Mouse (Mus musculus): ENCODE results near the gene Plcd1.

Gene Plcd1

DNA sequence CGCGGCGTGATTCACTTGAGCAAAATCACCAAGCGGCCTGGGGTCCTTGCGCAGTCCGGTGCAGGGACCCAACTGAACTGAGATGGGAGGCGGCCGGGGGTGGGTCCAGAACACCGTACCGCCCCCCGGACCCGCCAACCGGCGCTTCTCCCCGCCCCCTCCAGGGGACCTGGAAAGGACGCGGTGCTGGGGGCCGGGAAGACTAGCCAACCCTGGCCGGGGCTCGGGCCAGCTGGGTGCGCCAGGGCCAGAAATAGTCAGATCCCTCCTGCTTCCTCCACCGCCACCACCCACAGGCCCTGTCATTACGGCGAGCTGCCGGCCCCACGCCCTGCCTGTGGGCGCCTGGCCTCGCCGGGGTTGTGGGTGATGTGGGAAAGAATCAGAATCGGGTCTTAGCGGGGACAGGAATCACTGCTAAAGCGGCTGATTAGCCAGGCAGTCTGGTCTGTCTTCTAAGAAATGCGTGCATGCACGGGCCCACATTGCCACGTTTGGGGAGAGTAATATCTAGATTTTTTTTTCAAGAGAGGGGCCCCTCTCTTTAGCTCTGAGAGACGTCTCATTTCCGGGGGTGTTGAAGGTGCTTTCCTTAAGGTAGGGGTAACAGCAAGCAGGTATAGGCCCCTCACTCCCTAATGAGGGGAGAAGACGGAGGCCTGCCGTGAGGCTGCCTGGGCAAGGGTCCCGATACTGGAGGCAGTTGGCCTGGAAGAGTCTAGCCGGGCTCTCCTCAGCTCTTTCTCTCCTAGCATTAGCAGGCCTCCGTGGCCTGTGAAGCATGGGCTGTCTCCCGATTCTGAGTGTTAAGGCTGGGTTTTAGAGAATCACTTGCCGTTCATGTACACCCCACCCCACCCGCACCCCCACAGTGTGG, at the start of gene Plcd1:
Plcd1 (minus strand) TSS at position 84 of the 877 bp plus-strand sequence.
- DNase-seq (ENCODE audit: low spot score in 2 of 2): peak; percentile 91

DNA sequence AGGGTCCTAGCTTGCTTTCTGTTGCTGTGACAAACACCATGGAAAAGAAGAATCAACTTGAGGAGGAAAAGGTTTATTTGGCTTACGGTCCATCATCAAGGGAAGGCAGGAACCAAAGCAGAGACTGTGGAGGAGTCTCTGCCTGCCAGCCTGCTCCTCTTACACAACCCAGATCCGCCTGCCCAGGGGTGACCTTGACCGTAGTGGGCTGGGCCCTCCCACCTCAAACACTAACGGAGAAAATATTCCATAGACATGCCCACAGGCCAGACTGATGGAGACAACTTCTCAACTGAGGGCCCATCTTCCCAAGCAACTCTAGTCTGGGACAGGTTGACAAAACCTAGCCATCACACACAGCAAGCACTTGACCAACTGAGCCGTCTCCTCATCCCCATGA, 48.8 kb upstream of the Plcd1 start:
- DNase-seq (ENCODE audit: low spot score in 2 of 2): no peak

DNA sequence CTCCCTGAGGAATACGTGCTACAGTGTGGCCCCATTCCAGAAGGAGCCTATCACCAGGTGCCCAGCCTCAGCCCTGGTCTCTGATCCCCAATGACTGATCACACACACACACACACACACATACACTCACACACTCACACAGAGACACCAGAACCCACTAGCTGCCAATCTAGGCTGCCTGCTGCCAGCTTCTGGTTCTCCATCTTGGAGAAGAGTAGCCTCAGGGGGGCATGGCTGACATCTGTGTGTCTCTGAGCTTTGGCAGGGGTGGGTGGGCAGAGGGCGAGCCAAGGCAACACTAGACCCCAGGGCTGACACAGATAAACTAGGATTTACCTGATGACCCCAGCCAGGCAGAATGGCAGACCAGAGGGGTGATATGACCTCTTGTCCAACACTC, 45.5 kb upstream of the Plcd1 start:
- no peak for DNase-seq (ENCODE audit: low spot score in 2 of 2)

DNA sequence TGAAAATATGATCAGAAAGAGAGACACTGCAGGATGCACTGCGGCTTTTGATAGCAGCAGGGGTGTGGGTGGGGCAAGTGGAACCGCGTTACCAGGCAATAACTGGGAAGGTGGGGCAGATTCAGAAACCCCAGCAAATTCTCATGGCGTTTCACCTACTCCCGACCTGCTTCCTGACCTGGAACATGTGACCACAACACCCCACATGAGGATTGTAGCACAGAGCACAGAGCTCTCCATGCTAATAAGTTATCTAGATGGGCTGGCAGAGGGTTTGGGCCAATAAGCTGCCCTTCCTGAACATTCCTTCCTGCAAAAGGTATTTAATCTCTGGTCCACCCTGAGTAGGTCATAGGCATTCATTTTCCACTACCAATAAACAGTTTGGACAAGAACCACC, 37.4 kb upstream of the Plcd1 start:
- DNase-seq (ENCODE audit: low spot score in 2 of 2): no peak

DNA sequence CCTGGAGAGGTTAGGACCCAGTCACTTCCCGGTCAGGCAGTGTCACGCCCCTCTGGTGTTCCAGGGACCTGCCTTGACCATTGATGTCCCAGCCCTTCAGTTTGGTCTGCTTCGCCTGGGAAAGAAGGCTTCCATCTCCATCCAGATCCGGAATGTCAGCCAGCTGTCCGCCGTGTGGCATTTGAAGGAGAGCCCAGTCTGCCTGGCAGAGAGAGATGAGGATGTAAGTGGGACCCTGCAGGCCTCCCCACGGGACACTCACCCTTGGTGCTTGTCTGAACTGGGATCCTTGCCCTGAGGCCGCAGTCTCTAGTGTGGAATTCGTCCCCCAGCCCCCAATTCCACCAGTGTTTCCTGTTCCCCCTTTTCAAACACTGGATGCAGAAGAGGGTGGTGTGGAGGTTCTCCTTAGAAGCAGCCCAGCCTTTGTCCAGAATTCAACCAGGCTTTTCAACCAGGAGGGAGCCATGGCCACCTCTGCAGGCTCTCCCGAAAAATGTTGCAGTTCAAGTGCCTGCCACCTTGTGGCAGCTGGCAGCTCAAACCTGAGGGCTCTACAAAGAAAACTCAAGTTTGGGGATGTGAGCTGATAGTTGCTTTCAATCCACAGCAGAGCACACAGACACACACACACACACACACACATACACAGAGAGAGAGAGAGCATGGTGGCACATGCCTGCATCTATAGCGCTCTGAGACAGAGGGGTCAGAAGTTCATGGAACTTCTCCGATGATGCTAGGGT, 35.3 kb upstream of the Plcd1 start:
- no peak for DNase-seq (ENCODE audit: low spot score in 2 of 2)

DNA sequence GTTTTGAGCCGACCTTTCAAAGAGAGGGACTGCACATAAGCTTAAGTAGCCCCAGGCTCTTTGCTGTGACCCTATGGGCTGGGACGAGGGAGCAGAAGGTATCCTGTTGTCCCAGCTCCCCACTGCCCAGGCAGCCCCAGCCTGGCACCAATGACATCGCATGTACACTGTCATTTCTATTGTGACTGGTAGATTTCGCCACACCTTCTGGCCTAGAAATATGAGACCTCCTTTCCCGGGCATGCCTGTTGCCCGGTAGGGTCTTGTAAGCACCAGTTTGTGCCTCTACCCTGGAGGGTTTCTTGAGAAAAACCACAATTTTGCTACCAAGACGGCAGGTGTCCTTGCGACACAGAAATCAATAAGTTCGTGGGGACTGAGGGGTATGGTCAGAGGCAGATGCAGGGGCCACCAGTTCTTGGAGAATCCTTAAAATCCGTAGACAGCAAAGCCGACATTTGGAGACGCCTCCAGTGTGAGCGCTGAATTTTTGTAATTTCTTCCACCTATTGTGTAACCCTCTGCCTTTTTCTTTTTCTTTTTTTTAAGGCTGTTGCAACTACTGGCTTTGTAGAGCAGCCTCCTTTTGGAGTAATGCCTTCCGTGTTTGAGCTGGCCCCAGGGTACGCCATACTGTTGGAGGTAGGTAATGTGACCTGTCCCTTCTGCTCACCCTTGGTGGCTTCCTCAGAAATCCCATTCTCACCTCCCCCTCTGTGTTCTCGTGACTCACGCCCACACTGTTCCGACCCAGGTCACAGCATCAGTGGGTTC, 29.5 kb upstream of the Plcd1 start:
- no peak for DNase-seq (ENCODE audit: low spot score in 2 of 2)

DNA sequence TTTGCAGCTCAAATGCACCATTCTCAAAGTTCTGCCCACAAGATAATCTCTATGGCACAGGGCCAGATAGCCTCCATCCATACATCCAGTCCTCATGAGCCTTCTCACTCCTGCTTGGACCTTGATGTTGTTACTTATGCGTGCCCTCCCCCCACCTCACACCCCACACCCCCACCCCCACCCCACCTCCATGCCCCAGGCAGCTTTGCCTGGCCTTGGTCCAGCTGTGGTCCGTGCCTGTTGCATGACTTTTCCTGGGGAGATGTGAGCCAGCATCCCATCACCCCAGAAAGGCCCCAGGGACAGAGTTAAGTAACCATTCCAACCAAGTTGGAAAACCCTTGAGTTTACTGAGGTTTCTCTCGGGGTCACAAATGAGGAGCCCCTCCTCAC, 26.9 kb upstream of the Plcd1 start:
- DNase-seq (ENCODE audit: low spot score in 2 of 2): no peak

DNA sequence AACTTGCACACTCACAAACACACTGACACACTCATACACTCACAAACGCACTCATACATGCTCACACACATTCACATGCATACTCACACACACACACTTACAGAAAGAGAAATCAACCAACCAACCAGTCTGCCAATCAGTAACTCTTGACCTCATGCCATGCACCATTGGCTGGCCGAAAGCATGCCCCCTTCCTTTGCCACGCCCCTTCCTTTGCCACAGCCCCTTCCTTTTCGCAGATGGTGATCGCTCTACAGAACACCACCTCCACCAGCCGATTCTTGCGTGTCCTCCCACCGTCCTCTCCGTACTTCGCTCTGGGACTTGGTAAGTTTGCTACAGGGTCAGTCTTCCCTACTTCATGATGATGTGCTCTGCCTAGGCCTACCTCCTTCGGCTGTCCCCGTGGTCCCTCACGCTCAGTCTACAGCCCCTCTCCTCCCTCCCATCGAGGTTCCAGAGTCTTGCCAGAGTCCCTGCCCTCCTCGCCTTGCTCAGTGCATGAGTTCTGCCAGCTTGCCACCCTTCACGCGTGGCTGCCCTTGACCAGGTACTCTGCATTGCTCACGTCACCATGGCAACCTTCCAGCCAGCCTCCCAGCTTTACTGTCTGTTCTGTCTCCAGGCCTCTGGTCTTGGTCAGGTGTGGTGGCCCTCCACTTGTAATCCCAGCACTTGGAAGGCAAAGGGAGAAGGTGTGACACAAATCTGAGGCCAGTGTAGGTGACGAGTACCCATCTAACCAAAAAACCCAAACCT, 26.3 kb upstream of the Plcd1 start:
- no peak for DNase-seq (ENCODE audit: low spot score in 2 of 2)

DNA sequence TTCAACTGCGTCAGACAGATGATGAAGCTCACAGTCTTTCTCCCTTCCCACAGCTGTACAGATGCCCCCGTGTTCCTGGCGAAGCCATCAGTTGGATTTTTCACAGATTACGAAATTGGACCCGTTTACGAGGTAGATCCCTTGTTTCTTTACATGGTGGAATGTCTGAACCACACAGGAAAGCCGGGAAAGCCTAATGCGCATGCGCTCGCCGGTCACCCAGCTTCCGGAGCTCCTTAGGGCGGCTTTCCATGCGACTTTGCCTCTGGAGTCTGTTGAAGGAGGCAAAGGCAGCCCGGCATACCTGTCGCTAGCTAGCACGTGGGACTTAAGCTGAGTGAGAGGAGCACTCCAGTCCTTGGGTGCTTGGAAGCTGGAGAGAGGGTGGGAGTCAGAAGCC, 21.6 kb upstream of the Plcd1 start:
- DNase-seq (ENCODE audit: low spot score in 2 of 2): no peak

DNA sequence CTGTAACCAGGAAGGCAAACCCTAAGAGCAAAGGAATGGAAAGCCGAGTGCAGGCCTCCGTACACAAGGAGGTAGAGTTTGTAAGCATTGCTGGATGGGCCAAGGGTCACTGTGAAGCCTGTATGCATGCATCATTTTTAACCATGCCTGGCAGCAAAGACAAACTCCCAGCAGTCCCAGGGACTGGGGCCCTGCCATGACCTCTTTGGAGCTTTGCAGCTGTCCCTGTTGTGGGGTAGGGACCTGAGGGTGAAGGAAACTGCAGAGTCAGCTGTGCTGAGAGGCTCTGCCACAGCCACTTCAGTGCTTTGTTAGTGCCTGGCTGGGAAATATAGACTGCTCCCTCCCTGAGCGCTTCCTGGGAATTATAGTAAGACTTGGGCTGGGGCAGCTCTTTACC, 17.3 kb upstream of the Plcd1 start:
- DNase-seq (ENCODE audit: low spot score in 2 of 2): no peak

DNA sequence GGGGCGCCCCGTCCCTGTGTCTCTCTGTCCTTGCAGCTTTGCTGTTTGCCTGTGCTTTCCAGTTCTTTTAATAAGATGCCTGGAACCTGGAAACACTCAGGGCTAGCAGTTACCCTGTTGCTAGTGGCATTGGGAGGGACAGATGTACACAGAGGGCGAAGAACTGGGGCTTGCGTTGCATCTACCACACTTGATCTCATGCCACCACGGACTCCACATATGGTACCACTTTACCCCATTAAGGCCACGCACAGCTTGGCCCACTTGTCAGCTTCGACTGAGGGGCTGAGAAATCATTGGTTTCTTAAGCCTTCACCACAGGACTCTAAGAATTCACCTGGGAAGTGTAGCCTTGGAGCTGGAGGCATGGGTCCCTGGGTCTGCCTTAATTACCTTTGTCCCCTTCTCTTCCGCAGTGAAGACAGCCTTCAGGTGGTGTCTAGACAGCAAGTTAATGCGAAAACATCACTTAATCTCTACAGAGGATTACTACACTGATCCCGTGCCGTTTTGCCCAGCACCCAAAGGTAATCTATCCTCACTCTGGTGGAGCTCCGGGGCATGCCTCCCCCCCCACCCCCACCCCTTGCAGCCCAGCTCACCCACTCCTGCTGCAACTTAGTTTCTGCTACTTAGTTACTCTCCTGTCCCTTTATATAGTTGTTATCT, 16.5 kb upstream of the Plcd1 start:
- DNase-seq (ENCODE audit: low spot score in 2 of 2): no peak

DNA sequence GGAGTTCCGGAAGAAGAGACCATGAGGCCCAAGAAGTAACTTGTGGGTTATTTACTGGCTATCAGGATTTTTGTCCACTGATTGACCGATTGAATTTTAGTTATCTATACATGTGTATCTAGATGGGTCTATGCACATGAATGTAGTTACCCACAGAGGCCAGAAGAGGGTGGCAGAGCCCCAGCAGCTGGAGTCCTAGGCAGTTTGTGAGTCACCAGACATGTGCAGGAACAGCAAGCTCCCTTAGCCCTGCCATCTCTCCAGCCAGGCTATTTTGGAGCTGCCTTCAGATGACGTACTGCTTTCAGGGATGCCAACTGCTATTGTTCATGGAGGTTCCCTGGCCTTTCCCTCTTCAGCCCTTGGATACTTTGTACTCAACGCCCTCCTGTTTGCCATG, 14.3 kb upstream of the Plcd1 start:
- no peak for DNase-seq (ENCODE audit: low spot score in 2 of 2)

DNA sequence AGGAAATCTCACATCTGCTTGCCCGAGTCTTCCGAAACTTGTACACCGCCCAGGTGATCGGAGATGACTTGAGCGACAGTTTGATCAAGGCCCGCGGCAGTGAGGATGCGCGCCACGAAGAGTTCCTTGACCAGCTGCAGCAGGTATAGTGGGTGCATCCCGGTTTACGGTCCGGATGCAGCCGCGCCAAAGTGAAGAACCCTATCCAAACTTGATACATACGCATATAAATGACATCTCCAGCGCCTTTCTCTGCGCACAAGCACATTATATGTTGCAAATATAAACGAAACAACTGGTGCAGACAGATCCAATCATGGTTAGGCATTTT, 9.4 kb upstream of the Plcd1 start:
- DNase-seq (ENCODE audit: low spot score in 2 of 2): no peak

DNA sequence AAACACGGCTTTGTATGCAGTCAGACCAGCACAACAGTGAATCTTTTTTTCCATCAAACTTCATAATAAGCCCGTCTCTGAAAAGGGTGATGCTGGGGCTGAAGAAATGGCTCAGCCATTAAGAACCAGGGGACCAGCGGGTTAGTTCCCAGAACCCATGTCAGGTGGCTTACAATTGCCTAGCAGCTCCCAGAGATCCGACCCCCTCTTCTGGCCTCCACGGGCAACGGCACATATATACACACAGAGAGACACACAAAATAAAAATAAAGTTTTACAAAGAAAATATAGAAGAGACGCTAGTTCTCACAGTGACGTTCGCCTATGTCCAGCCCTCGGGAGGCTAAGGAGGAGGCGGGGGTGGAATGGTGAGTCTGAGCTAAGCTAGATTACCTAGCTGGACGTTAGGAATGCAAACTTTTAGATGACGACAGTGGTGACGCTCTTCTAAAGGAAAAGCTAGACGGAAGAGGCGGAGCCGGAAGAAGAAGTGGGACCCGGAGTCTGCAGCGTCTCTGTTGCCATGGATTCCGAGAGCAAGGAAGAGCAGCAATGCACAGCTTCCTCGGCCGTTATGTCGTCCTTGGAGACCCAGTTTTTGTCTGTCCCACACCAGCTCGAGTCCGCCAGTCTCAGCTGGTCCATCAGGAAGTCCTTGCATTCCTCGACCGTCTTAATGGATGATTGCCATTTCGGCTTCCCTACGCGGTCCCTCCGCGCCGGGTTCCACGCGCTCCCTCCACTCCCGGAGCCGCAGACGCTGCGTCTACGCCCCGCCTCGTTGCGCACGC, 8.9 kb upstream of the Plcd1 start, which contains the start of gene Dlec1:
Dlec1 (plus strand) TSS at position 487 of the 791 bp plus-strand sequence.
- DNase-seq (ENCODE audit: low spot score in 2 of 2): peak in 1 of 2 experiments; percentile 51

DNA sequence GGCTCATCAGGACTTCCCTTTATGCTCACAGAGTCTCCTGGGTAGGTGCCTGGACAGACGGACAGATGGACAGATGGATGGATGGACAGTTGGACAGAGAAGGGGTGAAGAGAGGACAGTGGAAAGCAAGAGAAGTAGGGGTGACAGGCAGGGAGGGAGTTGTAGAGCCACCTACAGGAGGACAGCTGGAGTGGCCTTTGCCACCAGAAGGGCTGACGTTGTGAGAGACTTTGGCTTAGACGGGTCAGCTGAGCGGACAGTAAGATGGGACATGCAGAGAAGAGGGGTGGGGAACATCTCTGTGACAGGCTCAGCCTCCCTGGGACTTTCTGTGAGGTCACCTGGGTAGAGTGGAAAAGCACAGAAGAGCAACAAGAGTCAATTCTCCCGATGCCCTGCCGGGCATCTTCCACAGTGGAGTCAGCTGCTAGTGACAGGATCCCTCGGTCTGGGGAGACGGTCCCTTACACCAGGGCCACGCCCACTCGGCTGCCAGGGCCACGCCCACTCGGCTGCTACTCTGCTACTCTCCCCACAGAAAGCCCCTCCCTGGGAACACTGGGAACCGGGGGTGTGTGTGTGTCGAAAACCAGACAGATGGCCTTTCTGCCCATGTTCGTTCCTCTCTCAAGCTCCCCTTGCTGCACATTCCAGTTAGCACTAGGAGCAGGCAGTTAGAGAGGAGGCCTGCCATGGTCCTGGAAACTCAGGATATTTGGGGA, 7.0 kb upstream of the Plcd1 start:
- DNase-seq (ENCODE audit: low spot score in 2 of 2): no peak

DNA sequence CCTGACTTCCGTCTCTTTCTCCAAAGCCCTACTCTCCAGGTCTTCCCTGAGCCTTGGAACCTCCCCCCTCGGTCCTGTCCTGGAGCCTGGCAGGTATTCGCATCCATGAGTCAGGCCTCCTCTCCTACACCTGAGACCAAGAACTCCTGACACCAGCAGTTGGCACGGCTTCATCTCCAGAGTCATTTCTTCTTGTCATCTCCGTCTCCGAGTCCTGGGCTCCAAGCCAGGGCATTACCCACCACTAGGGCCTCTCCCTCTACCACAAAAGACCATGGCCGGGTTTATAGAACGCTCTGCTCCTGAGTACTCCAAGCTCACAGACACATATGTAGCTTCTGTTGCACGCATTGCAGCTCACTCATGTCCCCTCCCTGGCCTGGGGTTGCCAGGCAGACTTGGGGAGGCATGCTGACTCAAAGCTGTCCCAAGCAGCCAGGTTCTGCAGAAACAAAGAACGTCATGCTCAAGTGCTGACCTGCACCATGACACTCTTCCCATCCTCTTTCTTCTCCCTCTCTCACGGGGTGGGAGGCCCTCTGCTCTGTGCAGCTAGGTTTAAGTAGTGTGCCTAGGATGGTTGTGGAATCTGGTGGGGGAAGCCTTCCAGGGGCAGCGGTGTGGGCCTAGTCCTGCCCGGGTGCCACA, 1.3 kb upstream of the Plcd1 start:
- no peak for DNase-seq (ENCODE audit: low spot score in 2 of 2)

DNA sequence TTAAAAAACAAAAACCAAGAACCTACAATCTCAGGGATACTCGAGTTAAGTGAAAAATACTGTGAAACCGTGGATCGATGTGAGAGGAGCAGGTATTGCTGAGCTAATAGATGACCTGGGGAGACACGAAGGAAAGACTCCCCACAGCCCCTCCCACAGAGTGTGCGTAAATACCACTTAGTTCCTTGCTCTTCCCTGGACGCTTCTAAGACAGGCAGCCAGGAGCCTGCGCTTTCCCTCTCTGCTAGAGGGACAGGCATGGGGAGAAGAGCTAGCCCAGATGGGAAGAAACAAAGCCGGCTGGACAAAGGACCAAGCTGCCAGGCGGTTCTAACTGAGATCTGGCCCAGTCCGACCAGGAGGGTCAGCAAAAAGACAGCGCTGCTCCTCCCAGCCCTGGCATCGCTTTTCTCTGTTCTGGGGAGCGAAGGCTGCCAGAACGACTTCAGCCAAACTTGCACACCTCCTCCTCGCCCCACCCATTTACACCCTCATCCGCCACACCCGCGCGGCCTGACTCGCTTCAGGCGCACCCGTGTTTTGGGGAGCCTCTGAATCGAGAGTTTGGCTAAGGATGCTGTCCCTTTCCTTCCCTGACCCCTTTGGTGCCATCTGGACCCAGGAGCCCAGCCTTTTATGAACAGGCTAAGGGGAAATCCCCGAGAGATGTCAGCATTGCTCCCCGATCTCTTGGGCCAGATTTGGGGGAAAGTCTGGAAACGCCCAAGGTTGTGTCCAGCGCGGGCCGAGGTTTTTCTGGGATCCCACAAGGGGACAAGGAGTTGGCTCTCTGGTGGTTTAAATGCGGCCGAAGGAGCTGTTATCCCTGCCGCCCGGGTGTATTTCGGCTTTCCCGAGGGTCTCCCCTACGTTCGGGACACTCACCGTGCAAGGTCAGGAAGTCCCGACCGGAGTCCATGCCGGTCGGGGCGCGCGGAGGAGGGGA, 556 bp downstream of the Plcd1 start:
- no peak for DNase-seq (ENCODE audit: low spot score in 2 of 2)
